Mouse (Mus musculus): ENCODE measurements around the gene Itga5.
A peak's percentile ranks its signal among the peaks of the same experiment; 100 is the strongest.
"Not testable (repeated sequence)": the region's sequence is repeated elsewhere in the genome, so short reads cannot be mapped to it uniquely, and the experiment has no call there.

Itga5 gene

GRCm38 (mm10) chr15:103366376-103367149 lies at the start of gene Itga5:
Itga5 (minus strand) TSS chr15:103366763.
- peak; percentile 77 for DNase-seq

DNA sequence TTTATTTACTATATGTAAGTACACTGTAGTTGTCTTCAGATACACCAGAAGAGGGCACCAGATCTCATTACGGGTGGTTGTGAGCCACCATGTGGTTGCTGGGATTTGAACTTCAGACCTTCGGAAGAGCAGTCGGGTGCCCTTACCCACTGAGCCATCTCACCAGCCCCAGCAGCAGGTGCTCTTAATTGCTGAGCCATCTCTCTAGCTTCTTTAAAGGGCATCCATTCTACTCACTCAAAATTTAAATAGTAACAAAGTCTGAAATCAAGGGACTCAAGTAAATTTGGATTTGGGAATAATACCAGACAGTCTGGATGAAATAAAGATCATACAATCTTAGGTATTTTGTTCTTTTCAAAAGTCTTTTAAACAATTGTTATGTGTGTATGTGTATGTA lies 39.0 kb upstream of the Itga5 start:
- DNase-seq, result not testable (repeated sequence)

GRCm38 (mm10) chr15:103401361-103401760 lies 34.8 kb upstream of the Itga5 start:
- DNase-seq, result no peak

- no peak for DNase-seq
Observed at GRCm38 (mm10) chr15:103393577-103393976, 27.0 kb upstream of the Itga5 start.

GRCm38 (mm10) chr15:103388556-103389145 lies 22.1 kb upstream of the Itga5 start:
- peak; percentile 37 for DNase-seq

DNA sequence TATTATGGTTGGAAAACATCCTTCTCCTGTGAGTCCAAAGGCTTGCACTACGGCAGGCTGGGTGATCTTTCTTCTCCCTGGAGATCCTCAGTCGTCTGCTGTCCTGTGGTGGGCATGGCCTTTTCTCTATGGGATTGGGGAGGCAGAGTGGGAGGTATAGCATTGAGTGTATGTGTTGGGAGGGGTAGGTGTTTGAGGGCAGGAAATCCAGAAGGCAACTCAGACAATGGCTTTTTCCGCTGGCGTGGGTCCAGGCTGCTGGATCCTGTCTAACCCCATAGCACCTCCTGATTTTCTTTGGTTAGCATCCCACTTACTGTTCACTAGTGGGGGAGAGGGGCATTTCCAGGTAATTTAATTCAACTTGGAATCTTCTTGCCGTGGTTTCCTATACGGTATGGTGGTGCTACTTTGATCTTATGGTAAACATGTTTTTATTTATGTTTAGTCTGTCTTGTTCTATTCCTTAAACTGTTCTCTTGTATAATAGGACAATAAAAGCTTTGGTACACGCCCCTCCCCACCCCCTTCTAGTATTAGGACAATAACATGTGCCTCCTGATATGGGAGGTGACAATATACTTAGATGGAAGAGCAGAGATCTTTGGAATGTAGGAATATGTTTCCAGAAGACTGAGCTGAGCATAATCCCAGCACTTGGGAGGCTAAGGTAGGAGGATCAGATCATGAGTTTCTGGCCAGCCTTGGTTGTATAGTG lies 17.4 kb upstream of the Itga5 start:
- DNase-seq, result peak; percentile 82

- DNase-seq, result peak; percentile 76
Observed at GRCm38 (mm10) chr15:103382795-103383406, 16.3 kb upstream of the Itga5 start.

DNA sequence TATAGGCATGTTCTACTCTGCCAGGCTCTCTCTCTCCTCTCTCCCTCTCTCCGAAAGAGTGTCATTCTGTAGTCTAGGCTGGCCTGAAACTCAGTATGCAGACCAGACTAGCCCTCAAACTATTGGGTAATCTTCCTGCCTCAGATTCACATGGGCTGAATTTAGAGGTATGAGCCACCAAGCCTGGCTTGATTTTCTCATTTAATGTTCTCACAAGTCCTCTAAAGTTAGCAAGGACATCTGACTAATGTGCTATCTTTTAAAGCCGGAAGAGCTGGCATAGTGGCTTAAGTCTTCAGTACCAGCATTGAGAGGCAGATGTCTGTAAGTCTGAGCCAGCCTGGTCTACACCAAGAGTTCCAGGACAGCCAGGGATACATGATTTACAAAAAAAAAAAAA lies 15.5 kb upstream of the Itga5 start:
- DNase-seq, result no peak

GRCm38 (mm10) chr15:103378665-103379356 lies 12.2 kb upstream of the Itga5 start:
- no peak for DNase-seq

GRCm38 (mm10) chr15:103377752-103378664 lies 11.4 kb upstream of the Itga5 start:
- DNase-seq, result no peak

- peak; percentile 38 for DNase-seq
Observed at GRCm38 (mm10) chr15:103376837-103377269, 10.3 kb upstream of the Itga5 start.

GRCm38 (mm10) chr15:103375112-103375800 lies 8.7 kb upstream of the Itga5 start:
- DNase-seq, result no peak

GRCm38 (mm10) chr15:103372461-103372860 lies 5.9 kb upstream of the Itga5 start:
- DNase-seq, result no peak

DNA sequence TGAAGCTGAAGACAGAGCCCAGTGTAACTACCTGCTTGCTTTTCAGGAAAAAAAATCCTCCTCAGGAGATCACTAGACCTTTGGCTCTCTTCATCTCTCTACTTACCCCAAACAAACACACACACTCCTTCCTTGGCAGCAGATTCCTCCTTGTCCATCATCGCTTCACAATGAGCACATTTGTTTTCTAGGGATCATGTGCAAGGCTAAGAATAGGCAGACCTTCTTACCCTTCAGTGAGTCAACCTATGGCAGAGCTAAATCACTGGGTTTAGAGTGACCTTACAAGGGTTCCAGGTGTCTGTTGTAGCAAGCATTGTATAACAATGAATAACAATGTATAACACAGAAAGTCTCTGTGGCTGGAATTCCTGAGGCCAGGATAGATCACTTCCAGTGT lies 5.2 kb upstream of the Itga5 start:
- no peak for DNase-seq

GRCm38 (mm10) chr15:103371208-103371607 lies 4.6 kb upstream of the Itga5 start:
- DNase-seq, result no peak

DNA sequence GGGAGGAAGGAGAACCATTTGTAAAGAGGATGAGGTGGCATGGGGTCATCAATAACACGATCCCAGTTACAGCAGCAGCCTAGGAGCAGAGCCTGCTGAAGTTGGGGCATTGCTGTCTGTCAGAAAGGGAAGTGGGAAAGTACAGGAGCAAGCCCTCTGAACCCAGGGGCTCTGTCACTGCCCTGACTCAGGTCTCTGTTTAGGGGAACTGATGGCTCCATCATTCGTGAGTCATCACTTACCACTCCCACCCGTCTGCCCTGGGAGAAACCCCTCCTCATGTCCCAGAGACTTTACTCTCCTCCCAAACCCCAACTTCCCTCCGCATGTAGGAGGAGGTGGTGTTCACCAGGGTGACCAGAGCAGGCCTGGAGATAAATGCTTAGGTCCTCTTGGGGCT lies 3.9 kb upstream of the Itga5 start:
- DNase-seq, result no peak

DNA sequence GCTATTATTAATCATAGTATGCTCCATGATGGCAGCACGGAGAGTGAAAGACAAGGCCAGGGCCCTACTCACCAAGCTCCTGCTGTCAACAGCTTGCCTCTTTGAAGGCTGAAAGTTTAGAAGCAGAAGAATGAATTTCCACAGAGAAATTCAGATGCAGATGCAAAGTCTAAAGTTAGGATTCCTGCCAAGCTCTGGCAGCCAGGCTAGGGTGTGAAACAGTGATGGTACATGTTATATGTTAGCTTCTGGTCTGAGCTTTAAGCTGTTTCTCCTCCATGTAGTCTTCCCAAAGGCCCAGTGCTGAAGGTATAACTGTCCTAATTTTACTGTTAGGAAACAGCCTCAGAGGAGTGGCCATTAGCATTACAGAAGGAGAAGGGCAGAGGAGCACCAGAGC lies 2.6 kb upstream of the Itga5 start:
- no peak for DNase-seq

DNA sequence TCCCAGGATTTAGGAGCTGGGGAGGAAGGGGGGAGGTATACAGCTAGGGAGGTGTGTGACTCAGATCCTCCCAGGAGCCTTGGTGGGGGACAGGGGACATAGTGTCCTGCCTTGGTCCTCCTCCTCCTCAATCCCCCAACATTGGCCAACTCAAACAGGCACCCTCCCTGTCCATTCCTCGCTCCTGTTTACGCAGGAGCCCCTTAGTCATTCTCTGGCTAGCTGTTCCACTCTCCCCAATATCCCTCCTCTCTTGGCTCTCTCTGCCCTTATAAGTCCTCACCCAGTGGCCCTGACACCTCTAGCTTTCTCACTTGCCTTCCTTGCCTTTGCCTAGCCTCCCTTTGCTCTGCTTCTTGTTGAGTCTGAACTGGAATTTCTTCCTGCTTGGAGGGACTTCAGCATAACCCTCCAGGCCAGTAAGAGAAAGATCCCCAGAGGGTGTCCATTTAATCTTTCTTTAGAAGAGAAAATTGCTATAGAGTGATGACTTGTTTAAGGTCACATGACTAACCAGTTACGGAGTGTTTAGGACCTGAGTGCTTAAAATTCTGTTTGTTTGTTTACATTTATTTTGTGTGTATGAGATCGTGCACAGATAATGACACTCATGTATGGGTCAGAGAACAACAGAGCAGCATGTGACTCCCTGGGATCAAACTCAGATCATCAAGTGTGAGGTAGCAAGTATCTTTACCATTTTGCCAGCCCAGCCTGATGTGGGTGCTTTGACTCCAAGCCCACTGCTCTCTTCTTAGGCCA lies 1.8 kb upstream of the Itga5 start:
- no peak for DNase-seq

DNA sequence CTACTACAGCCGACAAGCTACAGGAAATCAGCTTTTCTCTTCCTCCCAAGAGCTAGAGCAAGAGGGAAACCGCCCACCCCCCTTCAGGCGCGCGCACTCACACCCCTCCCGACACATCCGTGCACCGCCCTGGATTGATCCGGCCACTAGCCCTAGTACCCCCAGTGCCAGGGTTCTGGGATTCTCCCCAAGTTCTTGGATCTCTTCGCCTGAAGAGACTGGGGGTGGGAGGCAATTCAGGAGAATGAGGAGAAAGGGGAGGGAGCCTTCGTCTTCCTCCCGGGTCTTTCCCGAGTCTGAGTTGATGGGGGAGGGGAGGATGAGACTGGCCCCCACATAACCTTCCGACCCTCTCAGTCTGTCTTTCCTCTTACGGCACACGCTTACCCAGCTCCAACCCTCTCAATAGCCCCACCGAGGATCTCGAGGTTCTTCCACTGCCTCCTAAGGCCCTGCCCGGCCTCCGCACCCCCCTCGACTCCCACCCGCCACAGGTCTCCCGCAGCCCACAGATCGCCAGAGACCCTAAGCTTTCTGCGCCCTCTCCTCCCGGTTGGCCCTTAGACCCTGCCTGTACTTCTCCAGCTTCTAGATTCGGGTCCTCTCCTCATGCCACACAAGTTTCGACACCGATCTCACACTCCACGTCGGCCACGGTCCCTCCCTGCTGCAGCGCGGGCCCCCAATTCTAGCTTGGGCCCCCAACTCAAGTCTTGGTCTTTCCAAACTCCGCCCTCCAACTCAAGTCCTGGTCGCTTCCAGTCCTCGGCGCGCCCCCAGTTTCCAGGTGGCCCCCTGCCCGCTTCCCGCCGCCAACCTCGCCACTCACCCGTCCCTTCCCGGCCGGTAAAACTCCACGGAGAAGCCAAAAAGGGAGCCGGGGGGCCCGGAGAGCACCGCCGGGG lies 840 bp downstream of the Itga5 start:
- peak; percentile 57 for DNase-seq
